Mouse (Mus musculus) heart, embryonic 15.5 days (tissue): ENCODE measurements around the gene Zmiz1. TPM values are rescaled to one million over a fixed set of nuclear protein-coding genes. Genes with fewer than 3 reads are reported as not detected.

Experiments
- ATAC-seq: fragments of 200-750 bp; cut with Nextera tagmentation; replicated peaks from 2 replicates; pipeline ENCODE4 v1.8.0; 2017; ENCODE audit warnings: low read depth, moderate TSS enrichment; ENCODE audit not compliant: insufficient number of reproducible peaks, insufficient read depth, low FRiP score
- H3K27ac ChIP-seq: fragments of 300-500 bp; sonication (generic); 2 replicates; pipeline ENCODE4 v1.5.1; 2015; ENCODE audit warnings: mild to moderate bottlenecking, inconsistent platforms
- H3K27me3 ChIP-seq: fragments of 300-500 bp; sonication (generic); 2 replicates; pipeline ENCODE4 v1.6.1; 2015; ENCODE audit warnings: inconsistent platforms
- H3K36me3 ChIP-seq: fragments of 300-500 bp; sonication (generic); 2 replicates; pipeline ENCODE4 v1.6.1; 2015; ENCODE audit warnings: mild to moderate bottlenecking, inconsistent platforms
- H3K4me1 ChIP-seq: fragments of 300-500 bp; sonication (generic); replicated peaks from 2 replicates; pipeline ENCODE4 v1.6.1; 2015; ENCODE audit warnings: inconsistent platforms
- H3K4me2 ChIP-seq: fragments of 300-500 bp; sonication (generic); 2 replicates; pipeline ENCODE4 v1.6.1; 2015; ENCODE audit warnings: inconsistent platforms, mild to moderate bottlenecking, moderate library complexity
- H3K4me3 ChIP-seq: fragments of 300-500 bp; sonication (generic); 2 replicates; pipeline ENCODE4 v1.5.1; 2015; ENCODE audit warnings: mild to moderate bottlenecking, inconsistent platforms
- H3K9ac ChIP-seq: fragments of 300-500 bp; sonication (generic); 2 replicates; pipeline ENCODE4 v1.6.1; 2015; ENCODE audit warnings: mild to moderate bottlenecking, inconsistent platforms
- H3K9me3 ChIP-seq: fragments of 300-500 bp; sonication (generic); replicated peaks from 2 replicates; pipeline ENCODE4 v1.6.1; 2016; ENCODE audit warnings: inconsistent platforms
- WGBS: fragments of 180-500 bp; shearing (Covaris S2); methylation state at CpG from one replicate; pipeline ENCODE4 v1.1.7; 2015; ENCODE audit warnings: mixed read lengths; 5-methylcytosine and 5-hydroxymethylcytosine counted together
- polyA plus RNA-seq: library from polyadenylated mRNA; unstranded; fragments of >200 nt; fragmentation: Nextera tagmentation; extraction: Ambion mirVana; gene quantifications from 2 replicates; pipeline ENCODE4 v1.2.1, GENCODE M21; 2015

Zmiz1 gene
- polyA plus RNA-seq, 1 experiment from 2014 or later: 22.1 TPM

DNA sequence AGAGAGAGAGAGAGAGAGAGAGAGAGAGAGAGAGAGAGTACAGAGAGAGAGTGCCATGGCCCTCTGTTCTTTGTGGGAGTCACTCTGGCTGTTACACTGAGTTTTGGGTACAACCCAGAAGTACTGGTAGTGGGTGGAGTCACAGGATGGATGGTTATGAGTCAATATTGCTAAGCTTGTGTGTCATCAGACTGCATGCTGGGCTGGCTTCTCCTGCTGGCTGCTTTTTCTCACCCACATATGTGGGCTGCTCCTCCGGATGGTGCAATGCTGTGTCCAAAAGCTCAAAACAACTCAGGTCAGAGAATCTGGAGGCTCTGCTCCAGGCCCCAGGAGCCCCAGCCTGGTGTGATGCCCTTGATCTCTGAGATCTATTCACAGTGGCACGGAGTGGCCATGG is 68.3 kb downstream of the Zmiz1 start:
- Histone ChIP-seq H3K4me2 (no peak overlapping the region), H3K36me3 (no peaks in the 10 kb centered on the region), H3K9me3 (no peaks in the 10 kb centered on the region), H3K27ac (no peak overlapping the region), H3K4me1 (peaks cover 78% of the 10 kb centered on the region), H3K27me3 (no peaks in the 10 kb centered on the region), H3K4me3 (no peak overlapping the region), H3K9ac (no peak overlapping the region)
- ATAC-seq: no peak
- WGBS: 52% methylated on average over 2 of the region's 2 CpGs

DNA sequence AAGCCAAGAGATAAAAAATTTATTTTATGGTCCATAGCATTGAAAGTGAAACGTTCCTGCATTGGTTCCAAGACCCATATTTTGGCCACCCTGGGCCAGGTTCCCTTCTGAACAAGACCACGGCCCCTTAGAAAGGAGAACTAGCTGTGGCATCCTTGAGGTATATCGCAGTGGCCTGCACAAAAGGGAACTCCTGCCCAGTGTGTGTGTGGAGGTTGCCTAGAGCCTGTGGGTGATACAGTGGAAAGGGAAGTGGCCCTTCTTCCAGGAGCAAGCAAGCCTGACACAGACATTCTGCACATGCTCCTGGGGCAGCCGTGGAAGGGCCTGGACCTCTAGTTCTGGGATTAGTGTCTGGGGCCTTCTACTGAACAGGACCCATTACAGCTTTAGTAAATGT is 71.4 kb downstream of the Zmiz1 start:
- no peaks in the 10 kb centered on the region for H3K27me3 ChIP-seq
- no peak for ATAC-seq
- no peak overlapping the region for H3K27ac ChIP-seq
- peaks cover 79% of the 10 kb centered on the region for H3K4me1 ChIP-seq
- 80% methylated on average over 4 of the region's 4 CpGs for WGBS
- H3K4me2 ChIP-seq: no peak overlapping the region
- no peak overlapping the region for H3K9ac ChIP-seq
- no peaks in the 10 kb centered on the region for H3K9me3 ChIP-seq
- H3K4me3 ChIP-seq: no peak overlapping the region
- no peaks in the 10 kb centered on the region for H3K36me3 ChIP-seq

DNA sequence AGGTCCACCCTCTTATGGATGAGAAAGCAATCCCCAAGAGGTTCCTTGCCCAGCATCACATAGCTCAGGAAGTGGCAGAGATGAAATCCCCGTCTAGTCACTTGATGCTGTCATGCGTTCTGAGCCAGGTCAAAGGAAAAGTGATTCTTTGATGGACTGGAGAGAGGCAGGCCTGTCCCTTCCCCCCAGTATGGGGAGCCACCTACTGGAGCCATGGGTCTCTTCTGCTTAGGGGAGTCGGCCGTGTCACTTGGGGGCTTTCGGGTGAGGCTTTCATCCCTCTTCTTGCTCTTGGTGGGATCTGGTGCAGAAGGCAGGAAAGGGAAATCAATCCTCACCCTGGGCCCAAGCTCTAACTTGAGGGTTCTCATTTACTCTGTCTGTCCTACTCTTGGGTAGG is 71.8 kb downstream of the Zmiz1 start:
- H3K4me3 ChIP-seq: no peak overlapping the region
- no peak overlapping the region for H3K9ac ChIP-seq
- no peak overlapping the region for H3K27ac ChIP-seq
- H3K36me3 ChIP-seq: no peaks in the 10 kb centered on the region
- H3K4me2 ChIP-seq: no peak overlapping the region
- no peaks in the 10 kb centered on the region for H3K27me3 ChIP-seq
- H3K9me3 ChIP-seq: no peaks in the 10 kb centered on the region
- WGBS: 65% methylated on average over 5 of the region's 5 CpGs
- H3K4me1 ChIP-seq: peaks cover 79% of the 10 kb centered on the region
- ATAC-seq: no peak

DNA sequence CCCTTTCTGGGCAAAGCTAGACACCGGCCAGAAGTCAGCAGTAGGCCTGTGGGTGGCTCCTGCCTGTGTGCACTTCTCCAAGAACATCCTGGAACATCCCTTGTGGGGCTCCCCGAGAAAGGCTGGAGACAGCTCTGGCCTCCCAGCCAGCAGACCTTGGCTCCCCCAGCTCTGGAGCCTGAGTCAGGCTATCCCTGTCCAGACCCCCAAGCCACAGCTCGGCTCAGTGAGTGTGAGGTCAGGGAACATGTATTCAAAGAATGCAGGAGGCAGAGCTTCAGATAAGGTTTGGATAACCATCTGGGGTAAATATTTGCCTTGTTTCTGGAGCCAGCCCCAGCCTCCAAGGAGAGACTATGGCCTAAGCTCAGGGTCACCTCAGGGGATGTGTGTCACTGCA is 74.0 kb downstream of the Zmiz1 start:
- ATAC-seq: no peak
- Histone ChIP-seq H3K9ac (peak overlapping the region; percentile 32; the same call in 1 of the 2 replicates), H3K4me3 (no peak overlapping the region), H3K9me3 (no peaks in the 10 kb centered on the region), H3K4me1 (peaks cover 69% of the 10 kb centered on the region), H3K27ac (peak overlapping the region; percentile 58), H3K4me2 (no peak overlapping the region), H3K36me3 (peaks cover 16% of the 10 kb centered on the region; the same call in 1 of the 2 replicates), H3K27me3 (no peaks in the 10 kb centered on the region)
- WGBS: 21% methylated on average over 3 of the region's 3 CpGs

DNA sequence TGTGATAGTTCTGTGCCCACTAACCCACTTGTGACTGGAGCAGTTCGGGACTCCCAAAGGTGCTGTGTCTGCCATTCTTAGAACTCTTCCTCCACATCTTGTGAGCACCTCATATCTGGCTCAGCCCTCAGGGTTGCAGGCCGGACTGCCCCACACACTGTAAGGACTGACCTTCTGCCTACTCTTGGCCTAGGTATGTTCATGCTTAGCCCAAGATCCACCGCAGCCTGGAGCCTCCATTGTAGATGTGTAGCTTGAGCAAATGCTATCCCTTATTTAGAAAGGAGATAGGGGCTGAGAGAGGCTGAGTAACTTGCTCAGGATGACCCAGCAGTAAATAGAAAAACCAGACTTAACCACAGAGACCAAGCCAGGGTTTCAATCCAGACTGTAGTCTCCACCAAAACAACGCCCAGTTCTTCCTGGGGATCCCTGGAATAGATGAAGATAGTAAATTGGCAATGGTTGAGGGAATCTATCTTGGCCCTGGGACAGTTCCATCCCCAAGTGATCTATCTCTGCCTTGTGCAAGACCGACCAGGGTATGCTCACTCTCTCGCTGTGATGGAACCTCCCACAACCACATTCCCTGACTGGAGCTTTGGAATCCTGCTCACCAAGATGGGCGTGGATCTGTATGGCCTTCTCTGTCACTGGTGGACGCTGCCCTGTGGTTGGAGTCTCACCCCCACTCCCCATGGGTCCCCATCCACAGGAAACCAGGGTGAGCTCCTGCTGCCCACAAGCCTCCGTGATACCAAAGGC is 74.8 kb downstream of the Zmiz1 start:
- Histone ChIP-seq H3K9me3 (no peaks in the 10 kb centered on the region), H3K27me3 (no peaks in the 10 kb centered on the region), H3K4me3 (no peak overlapping the region), H3K27ac (peak overlapping the region; percentile 58), H3K9ac (no peak overlapping the region), H3K4me2 (no peak overlapping the region), H3K4me1 (peaks cover 72% of the 10 kb centered on the region), H3K36me3 (peaks cover 18% of the 10 kb centered on the region; the same call in 1 of the 2 replicates)
- 51% methylated on average over 9 of the region's 9 CpGs for WGBS
- peak; percentile 29; the same call in 1 of the 2 replicates for ATAC-seq

DNA sequence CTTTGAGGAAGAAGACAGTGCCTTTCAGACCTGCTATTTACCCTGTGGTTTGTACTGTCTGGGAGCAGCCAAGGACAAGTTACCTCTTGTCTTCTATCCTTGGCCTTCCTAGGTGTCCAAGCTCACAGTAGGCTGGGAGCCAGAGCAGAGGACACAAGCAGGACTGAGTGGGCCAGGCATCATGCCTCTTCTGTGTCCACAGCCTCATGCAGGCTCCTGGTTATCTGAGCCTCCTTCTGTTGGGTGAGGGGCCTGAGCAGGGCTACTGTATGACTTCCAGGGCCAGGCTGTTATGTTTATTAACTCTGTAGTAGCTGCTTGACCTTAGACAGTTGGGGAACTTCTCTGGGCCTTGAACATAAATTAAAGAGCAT is 75.4 kb downstream of the Zmiz1 start:
- Histone ChIP-seq H3K4me1 (peaks cover 74% of the 10 kb centered on the region), H3K4me3 (no peak overlapping the region), H3K4me2 (no peak overlapping the region), H3K9ac (no peak overlapping the region), H3K27me3 (no peaks in the 10 kb centered on the region), H3K36me3 (peaks cover 18% of the 10 kb centered on the region; the same call in 1 of the 2 replicates), H3K27ac (peak overlapping the region; percentile 58), H3K9me3 (no peaks in the 10 kb centered on the region)
- peak; percentile 3; the same call in 1 of the 2 replicates for ATAC-seq

DNA sequence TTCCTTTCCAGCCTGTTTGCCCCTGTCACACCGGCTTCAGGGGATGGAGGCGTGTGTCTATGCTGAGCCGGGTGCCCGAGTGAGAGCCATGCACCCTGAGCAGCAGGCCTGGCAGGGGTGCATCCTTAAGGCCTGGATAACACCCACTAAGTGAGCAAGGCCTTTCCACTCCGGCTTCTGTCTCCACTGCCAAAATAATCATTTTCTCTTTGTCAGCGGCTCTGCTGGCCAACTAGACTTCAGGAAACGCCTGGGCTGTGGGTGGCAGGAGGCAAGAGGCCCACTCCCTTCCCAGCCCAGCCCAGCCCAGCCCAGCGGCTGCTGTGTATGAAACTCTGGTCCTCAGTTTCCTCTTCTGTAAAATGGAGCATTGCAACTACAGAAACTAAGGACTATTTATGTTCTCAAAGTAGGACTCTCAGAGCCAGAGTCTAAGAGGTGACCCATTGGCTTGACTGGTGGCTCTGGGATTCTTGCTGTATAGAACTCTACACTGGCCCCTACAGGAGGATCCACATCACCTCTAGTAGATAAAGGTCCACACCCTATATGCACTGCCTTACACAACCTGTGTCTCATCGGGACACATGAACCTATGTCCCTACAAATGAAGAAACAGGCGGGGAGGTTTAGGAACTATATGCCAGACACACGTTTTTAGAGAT is 76.1 kb downstream of the Zmiz1 start:
- H3K36me3 ChIP-seq: peaks cover 18% of the 10 kb centered on the region; the same call in 1 of the 2 replicates
- peak overlapping the region; percentile 58 for H3K27ac ChIP-seq
- no peak overlapping the region for H3K4me2 ChIP-seq
- no peaks in the 10 kb centered on the region for H3K27me3 ChIP-seq
- 50% methylated on average over 11 of the region's 11 CpGs for WGBS
- no peak overlapping the region for H3K4me3 ChIP-seq
- peaks cover 80% of the 10 kb centered on the region for H3K4me1 ChIP-seq
- no peaks in the 10 kb centered on the region for H3K9me3 ChIP-seq
- H3K9ac ChIP-seq: no peak overlapping the region
- no peak for ATAC-seq

DNA sequence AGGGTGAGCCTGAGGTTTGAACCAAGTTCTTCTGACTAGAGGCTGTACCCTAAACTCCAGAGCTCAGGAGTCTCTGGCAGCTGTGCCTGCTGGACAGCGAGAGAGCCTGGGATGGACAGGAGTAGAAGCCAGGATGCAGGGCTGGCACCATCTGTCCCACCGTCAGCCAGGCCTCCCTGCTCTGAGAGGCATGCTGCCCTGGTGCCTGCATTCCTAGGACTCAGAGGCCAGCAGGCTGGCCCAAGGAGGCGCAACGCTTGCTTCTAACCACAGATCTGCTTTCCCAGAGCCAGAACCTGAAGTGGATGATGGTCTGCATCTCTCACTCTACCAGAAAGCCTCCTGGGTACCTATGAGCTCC is 76.6 kb downstream of the Zmiz1 start:
- Histone ChIP-seq H3K27ac (peak overlapping the region; percentile 38; the same call in 1 of the 2 replicates), H3K4me1 (peaks cover 80% of the 10 kb centered on the region), H3K9ac (no peak overlapping the region), H3K9me3 (no peaks in the 10 kb centered on the region), H3K4me3 (no peak overlapping the region), H3K27me3 (no peaks in the 10 kb centered on the region), H3K36me3 (peaks cover 18% of the 10 kb centered on the region; the same call in 1 of the 2 replicates), H3K4me2 (no peak overlapping the region)
- ATAC-seq: no peak
- 60% methylated on average over 4 of the region's 4 CpGs for WGBS

DNA sequence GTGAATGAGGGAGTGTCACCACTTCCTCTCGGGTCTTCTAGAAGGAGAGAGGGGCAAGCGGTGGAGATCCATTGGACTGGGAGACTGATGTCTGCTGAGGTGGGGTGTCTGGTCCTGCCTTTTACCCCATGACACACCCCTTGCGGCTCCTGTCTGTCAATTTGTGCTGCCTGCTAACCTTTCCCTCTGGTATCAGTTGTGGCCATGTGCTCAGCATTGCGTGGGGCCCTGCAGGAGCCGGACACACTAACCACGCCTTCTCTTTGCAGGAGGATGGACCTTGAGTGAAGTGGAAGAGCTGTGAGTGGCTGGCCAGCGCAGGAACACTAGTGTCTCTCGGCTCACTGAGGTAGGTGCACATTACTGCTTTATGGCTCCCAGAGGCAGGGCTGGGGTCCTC is 77.5 kb downstream of the Zmiz1 start:
- H3K4me2 ChIP-seq: no peak overlapping the region
- no peak overlapping the region for H3K9ac ChIP-seq
- WGBS: 78% methylated on average over 8 of the region's 8 CpGs
- no peaks in the 10 kb centered on the region for H3K9me3 ChIP-seq
- no peaks in the 10 kb centered on the region for H3K27me3 ChIP-seq
- peaks cover 18% of the 10 kb centered on the region; the same call in 1 of the 2 replicates for H3K36me3 ChIP-seq
- ATAC-seq: no peak
- peaks cover 80% of the 10 kb centered on the region for H3K4me1 ChIP-seq
- H3K4me3 ChIP-seq: no peak overlapping the region
- H3K27ac ChIP-seq: no peak overlapping the region

DNA sequence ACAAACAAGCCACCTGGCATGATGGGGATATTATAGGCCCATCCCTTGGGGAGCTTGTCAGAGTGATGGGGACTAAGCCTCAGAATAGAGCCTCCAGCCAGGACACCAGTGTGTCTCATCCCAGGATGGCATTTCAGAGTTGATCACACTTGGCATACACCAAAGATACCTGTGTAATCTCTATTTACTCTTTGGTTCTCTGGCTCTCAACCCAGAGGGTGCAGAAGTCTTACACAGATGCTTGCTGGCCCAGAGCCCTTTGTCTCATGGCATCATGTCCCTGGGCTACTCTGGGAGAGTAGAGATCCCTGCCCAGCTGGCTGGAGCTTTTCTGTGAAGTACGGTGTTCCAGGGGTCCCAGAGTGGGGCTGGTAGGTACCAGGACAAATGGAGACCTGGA is 78.4 kb downstream of the Zmiz1 start:
- Histone ChIP-seq H3K4me1 (peaks cover 73% of the 10 kb centered on the region), H3K9me3 (no peaks in the 10 kb centered on the region), H3K4me3 (no peak overlapping the region), H3K4me2 (no peak overlapping the region), H3K9ac (no peak overlapping the region), H3K36me3 (peaks cover 18% of the 10 kb centered on the region; the same call in 1 of the 2 replicates), H3K27ac (no peak overlapping the region), H3K27me3 (no peaks in the 10 kb centered on the region)
- 94% methylated on average over 1 of the region's 1 CpGs for WGBS
- ATAC-seq: no peak

DNA sequence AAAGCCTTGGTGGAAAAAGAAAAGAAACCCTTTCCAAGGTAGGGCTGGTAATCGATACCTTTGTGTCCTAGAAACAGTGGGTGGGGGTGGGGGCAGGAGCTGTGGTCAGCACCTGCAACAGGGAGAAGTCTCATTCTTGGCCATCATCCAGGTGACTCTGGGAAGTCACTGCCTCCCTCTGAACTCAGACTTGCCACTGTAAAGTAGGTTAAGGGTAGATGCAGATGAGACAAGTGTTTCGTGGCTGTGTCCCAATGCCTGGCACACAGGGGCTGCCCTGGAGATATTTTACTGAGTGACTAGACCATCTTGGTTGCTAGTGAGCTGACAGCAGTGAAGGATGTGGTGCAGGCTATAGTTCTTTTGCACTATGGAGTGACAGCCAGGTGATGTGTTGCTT is 79.5 kb downstream of the Zmiz1 start:
- no peak overlapping the region for H3K4me2 ChIP-seq
- H3K9ac ChIP-seq: no peak overlapping the region
- H3K4me1 ChIP-seq: peaks cover 62% of the 10 kb centered on the region
- no peak for ATAC-seq
- H3K4me3 ChIP-seq: no peak overlapping the region
- no peaks in the 10 kb centered on the region for H3K27me3 ChIP-seq
- H3K36me3 ChIP-seq: peaks cover 18% of the 10 kb centered on the region; the same call in 1 of the 2 replicates
- no peak overlapping the region for H3K27ac ChIP-seq
- WGBS: 74% methylated on average over 2 of the region's 2 CpGs
- no peaks in the 10 kb centered on the region for H3K9me3 ChIP-seq
